Mouse (Mus musculus): Measurements from ENCODE around the gene Gtf2a2. TPM values are rescaled to one million over a fixed set of nuclear protein-coding genes. Genes with fewer than 3 reads are reported as not detected.

The Gtf2a2 gene
- polyA plus RNA-seq, 1 experiment from 2014 or later = 148 TPM

- H3K27ac ChIP-seq (ENCODE audit: poor library complexity, severe bottlenecking) = no peak overlapping the region
Observed at GRCm38 (mm10) chr9:70040570-70040969, 28.2 kb downstream of the Gtf2a2 start.

GRCm38 (mm10) chr9:70042137-70042536, 29.8 kb downstream of the Gtf2a2 start:
- H3K4me3 ChIP-seq = no peak overlapping the region
- no peaks in the 10 kb centered on the region for H3K36me3 ChIP-seq
- peaks cover 7% of the 10 kb centered on the region for H3K4me1 ChIP-seq (replicated peaks)
- no peak overlapping the region for H3K27ac ChIP-seq (ENCODE audit: poor library complexity, severe bottlenecking)
- no peaks in the 10 kb centered on the region for H3K27me3 ChIP-seq (replicated peaks)
- H3K9me3 ChIP-seq (replicated peaks) = peaks cover 3% of the 10 kb centered on the region; the same call in 1 of the 2 replicates
- ATAC-seq (ENCODE audit: insufficient number of reproducible peaks, low FRiP score) = no peak
- no peak overlapping the region for H3K4me2 ChIP-seq
- WGBS = 87% methylated on average over 4 of the region's 4 CpGs
- no peak overlapping the region for H3K9ac ChIP-seq

More at GRCm38 (mm10) chr9:70040570-70040969, 28.2 kb downstream of the Gtf2a2 start:
- H3K4me1 ChIP-seq (replicated peaks) = 0 out of 2 replicates have a peak, but pooled peaks cover 5% of the 10 kb centered on the region
- ATAC-seq (ENCODE audit: insufficient number of reproducible peaks, low FRiP score) = no peak
- no peak overlapping the region for H3K9ac ChIP-seq
- no peaks in the 10 kb centered on the region for H3K27me3 ChIP-seq (replicated peaks)
- H3K4me2 ChIP-seq = no peak overlapping the region
- H3K36me3 ChIP-seq = no peaks in the 10 kb centered on the region
- 69% methylated on average over 11 of the region's 11 CpGs for WGBS
- H3K4me3 ChIP-seq = no peak overlapping the region
- H3K9me3 ChIP-seq (replicated peaks) = peaks cover 3% of the 10 kb centered on the region; the same call in 1 of the 2 replicates

DNA sequence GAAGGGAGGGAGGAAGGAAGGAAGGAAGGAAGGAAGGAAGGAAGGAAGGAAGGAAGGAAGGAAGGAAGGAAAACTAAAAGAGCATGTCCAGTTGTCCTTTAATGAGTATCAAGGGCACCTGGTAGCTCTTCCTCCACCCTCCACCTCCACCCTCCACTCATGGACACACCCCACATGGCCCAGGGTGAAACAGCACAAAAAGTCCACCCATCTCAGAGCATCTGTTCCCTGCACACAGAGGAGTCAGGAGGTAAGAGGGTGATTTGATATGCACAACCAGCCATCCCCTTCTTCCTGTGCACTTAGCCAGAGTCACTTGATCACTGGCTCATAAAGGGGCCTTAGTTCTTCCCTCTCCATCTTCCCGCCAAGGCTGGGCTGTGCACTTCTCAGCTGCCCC, 30.6 kb downstream of the Gtf2a2 start:
- no peaks in the 10 kb centered on the region for H3K36me3 ChIP-seq
- no peak overlapping the region for H3K27ac ChIP-seq (ENCODE audit: poor library complexity, severe bottlenecking)
- no peak for ATAC-seq (ENCODE audit: insufficient number of reproducible peaks, low FRiP score)
- peaks cover 7% of the 10 kb centered on the region for H3K4me1 ChIP-seq (replicated peaks)
- H3K27me3 ChIP-seq (replicated peaks) = no peaks in the 10 kb centered on the region
- H3K4me3 ChIP-seq = no peak overlapping the region
- peaks cover 3% of the 10 kb centered on the region; the same call in 1 of the 2 replicates for H3K9me3 ChIP-seq (replicated peaks)
- H3K4me2 ChIP-seq = no peak overlapping the region
- H3K9ac ChIP-seq = no peak overlapping the region
- WGBS = 72% methylated on average over 1 of the region's 1 CpGs

- H3K27me3 ChIP-seq (replicated peaks) = no peaks in the 10 kb centered on the region
- WGBS = 49% methylated on average over 2 of the region's 2 CpGs
- no peak for ATAC-seq (ENCODE audit: insufficient number of reproducible peaks, low FRiP score)
Observed at GRCm38 (mm10) chr9:70044865-70045264, 32.5 kb downstream of the Gtf2a2 start.

GRCm38 (mm10) chr9:70046255-70046654, 33.9 kb downstream of the Gtf2a2 start:
- H3K27me3 ChIP-seq (replicated peaks) = no peaks in the 10 kb centered on the region
- no peaks in the 10 kb centered on the region for H3K36me3 ChIP-seq
- H3K4me1 ChIP-seq (replicated peaks) = peaks cover 24% of the 10 kb centered on the region
- H3K9me3 ChIP-seq (replicated peaks) = no peaks in the 10 kb centered on the region
- ATAC-seq (ENCODE audit: insufficient number of reproducible peaks, low FRiP score) = no peak
- H3K27ac ChIP-seq (ENCODE audit: poor library complexity, severe bottlenecking) = no peak overlapping the region
- no peak overlapping the region for H3K9ac ChIP-seq
- H3K4me2 ChIP-seq = no peak overlapping the region
- H3K4me3 ChIP-seq = no peak overlapping the region
- 37% methylated on average over 6 of the region's 6 CpGs for WGBS

More at GRCm38 (mm10) chr9:70044865-70045264, 32.5 kb downstream of the Gtf2a2 start:
- peaks cover 21% of the 10 kb centered on the region for H3K4me1 ChIP-seq (replicated peaks)
- no peak overlapping the region for H3K9ac ChIP-seq
- no peak overlapping the region for H3K27ac ChIP-seq (ENCODE audit: poor library complexity, severe bottlenecking)
- no peak overlapping the region for H3K4me3 ChIP-seq
- H3K4me2 ChIP-seq = no peak overlapping the region
- H3K9me3 ChIP-seq (replicated peaks) = no peaks in the 10 kb centered on the region
- H3K36me3 ChIP-seq = no peaks in the 10 kb centered on the region

DNA sequence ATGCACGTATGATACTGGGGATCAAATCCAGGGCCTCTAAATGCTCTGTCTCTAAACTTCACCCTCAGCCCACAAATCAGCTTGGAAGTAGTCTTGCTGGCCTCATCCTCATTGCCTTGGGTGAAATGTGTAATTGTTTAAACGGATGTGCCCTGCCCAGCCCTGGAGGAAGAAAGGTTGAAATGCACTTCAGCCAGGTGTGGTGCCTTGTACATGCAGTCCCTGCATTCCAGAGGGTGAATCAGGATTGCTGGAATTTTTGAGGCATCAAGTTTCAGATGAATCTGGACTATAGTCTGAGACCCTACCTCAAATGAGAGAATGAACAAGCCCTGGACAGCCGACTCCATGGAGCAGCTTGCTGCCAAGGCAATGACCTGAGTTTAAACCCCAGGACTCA, 35.5 kb downstream of the Gtf2a2 start:
- no peak overlapping the region for H3K9ac ChIP-seq
- no peak overlapping the region for H3K4me3 ChIP-seq
- H3K27me3 ChIP-seq (replicated peaks) = no peaks in the 10 kb centered on the region
- no peak overlapping the region for H3K27ac ChIP-seq (ENCODE audit: poor library complexity, severe bottlenecking)
- 58% methylated on average over 3 of the region's 3 CpGs for WGBS
- H3K9me3 ChIP-seq (replicated peaks) = no peaks in the 10 kb centered on the region
- no peaks in the 10 kb centered on the region for H3K36me3 ChIP-seq
- no peak overlapping the region for H3K4me2 ChIP-seq
- no peak for ATAC-seq (ENCODE audit: insufficient number of reproducible peaks, low FRiP score)
- peaks cover 24% of the 10 kb centered on the region for H3K4me1 ChIP-seq (replicated peaks)

DNA sequence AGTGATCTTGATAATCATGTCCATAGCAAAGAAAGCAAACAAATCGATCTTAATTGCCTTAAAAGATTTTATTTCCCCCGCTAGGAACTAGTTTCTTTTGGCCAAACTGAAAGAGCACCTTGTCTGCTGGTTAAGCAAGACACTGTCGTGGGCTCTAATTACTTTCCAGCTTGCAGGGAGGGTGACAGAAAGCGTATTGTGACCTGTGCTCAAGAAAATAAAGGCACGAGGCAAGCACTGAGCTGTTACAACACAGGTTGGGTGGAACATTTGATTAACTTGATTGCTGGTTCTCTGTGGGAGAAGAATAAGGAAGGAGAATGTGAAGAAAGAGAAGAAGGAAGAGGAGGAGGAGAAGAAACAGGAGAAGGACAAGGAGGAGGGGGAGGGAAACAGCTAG, 35.9 kb downstream of the Gtf2a2 start:
- 53% methylated on average over 5 of the region's 5 CpGs for WGBS

DNA sequence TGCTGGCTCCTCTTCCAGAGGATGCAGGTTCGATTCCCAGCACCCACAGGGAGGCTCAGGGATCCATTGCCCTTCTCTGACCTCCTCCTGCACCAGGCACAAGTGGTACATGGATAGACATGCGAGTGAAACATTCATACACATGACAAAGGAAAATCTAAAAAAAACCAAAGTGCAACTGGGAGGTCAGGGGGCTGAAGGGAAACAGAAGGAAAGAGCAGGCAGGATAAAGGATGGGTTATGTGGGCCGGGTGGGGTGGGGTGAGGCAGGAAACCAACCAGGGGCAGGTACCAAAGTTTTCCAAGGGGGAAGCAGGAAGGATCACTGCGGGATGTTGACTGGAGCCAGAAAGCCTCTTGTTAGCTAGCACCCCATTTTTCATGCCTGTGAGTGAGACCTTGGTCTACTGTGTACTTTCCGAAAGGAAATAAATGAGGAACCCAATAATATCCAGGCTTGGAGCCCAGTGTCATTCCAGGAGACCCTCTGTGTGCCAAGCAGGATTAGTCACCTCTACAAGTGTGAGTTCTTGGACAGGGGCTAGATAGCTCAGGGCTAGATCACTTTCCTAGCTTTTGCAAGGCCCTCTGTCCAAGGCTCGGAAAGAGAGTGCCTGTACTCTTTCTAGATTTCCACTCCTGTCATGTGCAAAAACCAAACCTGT, 36.5 kb downstream of the Gtf2a2 start:
- Histone ChIP-seq H3K4me1 (replicated peaks) (peaks cover 24% of the 10 kb centered on the region), H3K4me2 (no peak overlapping the region), H3K9ac (no peak overlapping the region), H3K27me3 (replicated peaks) (no peaks in the 10 kb centered on the region), H3K9me3 (replicated peaks) (no peaks in the 10 kb centered on the region), H3K27ac (ENCODE audit: poor library complexity, severe bottlenecking) (no peak overlapping the region), H3K36me3 (no peaks in the 10 kb centered on the region), H3K4me3 (no peak overlapping the region)
- WGBS = 52% methylated on average over 6 of the region's 6 CpGs
- ATAC-seq (ENCODE audit: insufficient number of reproducible peaks, low FRiP score) = no peak

More for the DNA sequence above, 35.9 kb downstream of the Gtf2a2 start:
- H3K9ac ChIP-seq = no peak overlapping the region
- no peak overlapping the region for H3K4me3 ChIP-seq
- no peaks in the 10 kb centered on the region for H3K36me3 ChIP-seq
- no peaks in the 10 kb centered on the region for H3K27me3 ChIP-seq (replicated peaks)
- no peaks in the 10 kb centered on the region for H3K9me3 ChIP-seq (replicated peaks)
- H3K27ac ChIP-seq (ENCODE audit: poor library complexity, severe bottlenecking) = no peak overlapping the region
- peaks cover 24% of the 10 kb centered on the region for H3K4me1 ChIP-seq (replicated peaks)
- H3K4me2 ChIP-seq = no peak overlapping the region
- no peak for ATAC-seq (ENCODE audit: insufficient number of reproducible peaks, low FRiP score)

- Histone ChIP-seq H3K4me2 (peak overlapping the region; percentile 18; the same call in 1 of the 2 replicates), H3K9me3 (replicated peaks) (no peaks in the 10 kb centered on the region), H3K27me3 (replicated peaks) (no peaks in the 10 kb centered on the region), H3K36me3 (no peaks in the 10 kb centered on the region), H3K4me3 (no peak overlapping the region), H3K4me1 (replicated peaks) (peaks cover 24% of the 10 kb centered on the region), H3K27ac (ENCODE audit: poor library complexity, severe bottlenecking) (no peak overlapping the region), H3K9ac (no peak overlapping the region)
- no peak for ATAC-seq (ENCODE audit: insufficient number of reproducible peaks, low FRiP score)
- WGBS = 30% methylated on average over 3 of the region's 3 CpGs
Observed at GRCm38 (mm10) chr9:70049416-70049783, 37.0 kb downstream of the Gtf2a2 start.

DNA sequence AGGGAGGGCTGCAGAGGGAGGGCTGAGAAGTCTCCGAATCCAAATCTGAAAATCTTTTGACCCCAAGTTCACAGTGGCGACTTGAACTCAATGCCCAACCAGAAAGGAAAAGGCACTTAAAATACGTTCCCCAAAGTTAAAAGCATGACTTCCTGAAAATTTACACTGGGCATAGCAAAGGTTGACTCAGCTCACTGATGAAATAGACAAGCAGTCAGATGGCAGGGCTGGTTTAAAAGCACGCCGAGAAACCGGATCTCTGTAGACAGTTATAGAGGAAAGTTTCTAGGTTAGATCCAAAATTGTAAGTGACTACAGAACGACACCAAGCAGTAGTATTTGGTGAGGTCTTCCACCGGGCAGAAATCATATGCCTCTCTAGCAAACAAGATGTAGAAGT, 37.5 kb downstream of the Gtf2a2 start:
- Histone ChIP-seq H3K27me3 (replicated peaks) (no peaks in the 10 kb centered on the region), H3K9ac (no peak overlapping the region), H3K4me3 (no peak overlapping the region), H3K4me2 (peak overlapping the region; percentile 18; the same call in 1 of the 2 replicates), H3K27ac (ENCODE audit: poor library complexity, severe bottlenecking) (no peak overlapping the region), H3K4me1 (replicated peaks) (peaks cover 24% of the 10 kb centered on the region), H3K9me3 (replicated peaks) (no peaks in the 10 kb centered on the region), H3K36me3 (no peaks in the 10 kb centered on the region)
- no peak for ATAC-seq (ENCODE audit: insufficient number of reproducible peaks, low FRiP score)
- 49% methylated on average over 8 of the region's 8 CpGs for WGBS

DNA sequence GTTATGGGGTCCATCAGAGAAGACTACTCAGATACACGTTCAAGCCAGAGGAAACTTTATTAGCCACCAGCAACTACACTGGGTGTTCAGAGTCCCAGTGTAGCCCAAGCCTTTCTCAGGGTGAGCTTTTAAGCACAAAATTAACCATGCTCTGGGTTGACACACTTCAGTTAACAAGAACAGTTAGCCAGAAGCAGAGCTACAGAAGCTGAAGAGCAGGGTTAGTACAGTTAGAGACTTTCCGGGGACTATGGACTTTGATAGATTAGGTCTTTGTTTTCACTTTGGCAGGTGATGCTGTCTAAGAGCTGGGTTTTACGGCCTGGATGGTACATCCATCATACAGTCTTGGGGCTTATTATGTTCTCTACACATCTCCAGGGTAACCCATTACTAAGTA, 40.4 kb downstream of the Gtf2a2 start:
- Histone ChIP-seq H3K36me3 (no peaks in the 10 kb centered on the region), H3K9ac (no peak overlapping the region), H3K4me2 (no peak overlapping the region), H3K9me3 (replicated peaks) (no peaks in the 10 kb centered on the region), H3K4me3 (no peak overlapping the region), H3K27ac (ENCODE audit: poor library complexity, severe bottlenecking) (no peak overlapping the region), H3K27me3 (replicated peaks) (no peaks in the 10 kb centered on the region), H3K4me1 (replicated peaks) (peaks cover 18% of the 10 kb centered on the region)
- ATAC-seq (ENCODE audit: insufficient number of reproducible peaks, low FRiP score) = no peak
- WGBS = 72% methylated on average over 3 of the region's 3 CpGs

DNA sequence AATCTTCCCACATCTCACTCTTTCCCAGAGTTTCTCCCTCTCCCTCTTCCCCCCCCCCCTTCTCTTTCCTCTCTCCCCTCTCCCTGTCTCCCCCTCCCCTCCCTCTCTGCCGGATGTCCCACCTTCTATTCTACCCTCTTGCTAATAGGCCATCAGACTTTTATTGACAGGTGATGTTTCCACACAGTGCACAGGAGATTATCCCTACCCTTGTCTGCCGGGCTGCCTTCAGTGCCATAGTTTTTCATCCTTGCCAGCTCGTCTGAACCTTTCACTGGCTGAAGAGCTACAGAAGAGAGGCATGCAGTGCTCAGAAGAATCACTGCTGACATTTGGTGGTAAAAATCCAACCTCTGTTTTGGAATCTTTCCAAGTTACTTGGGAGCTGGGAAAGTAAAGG, 41.1 kb downstream of the Gtf2a2 start:
- no peaks in the 10 kb centered on the region for H3K27me3 ChIP-seq (replicated peaks)
- 44% methylated on average over 3 of the region's 3 CpGs for WGBS
- ATAC-seq (ENCODE audit: insufficient number of reproducible peaks, low FRiP score) = no peak
- H3K4me2 ChIP-seq = no peak overlapping the region
- H3K9ac ChIP-seq = no peak overlapping the region
- H3K36me3 ChIP-seq = no peaks in the 10 kb centered on the region
- peaks cover 15% of the 10 kb centered on the region for H3K4me1 ChIP-seq (replicated peaks)
- no peaks in the 10 kb centered on the region for H3K9me3 ChIP-seq (replicated peaks)
- no peak overlapping the region for H3K4me3 ChIP-seq
- H3K27ac ChIP-seq (ENCODE audit: poor library complexity, severe bottlenecking) = no peak overlapping the region
